Mouse (Mus musculus): Measurements from ENCODE around the gene Mrpl38.

Mrpl38 gene

DNA sequence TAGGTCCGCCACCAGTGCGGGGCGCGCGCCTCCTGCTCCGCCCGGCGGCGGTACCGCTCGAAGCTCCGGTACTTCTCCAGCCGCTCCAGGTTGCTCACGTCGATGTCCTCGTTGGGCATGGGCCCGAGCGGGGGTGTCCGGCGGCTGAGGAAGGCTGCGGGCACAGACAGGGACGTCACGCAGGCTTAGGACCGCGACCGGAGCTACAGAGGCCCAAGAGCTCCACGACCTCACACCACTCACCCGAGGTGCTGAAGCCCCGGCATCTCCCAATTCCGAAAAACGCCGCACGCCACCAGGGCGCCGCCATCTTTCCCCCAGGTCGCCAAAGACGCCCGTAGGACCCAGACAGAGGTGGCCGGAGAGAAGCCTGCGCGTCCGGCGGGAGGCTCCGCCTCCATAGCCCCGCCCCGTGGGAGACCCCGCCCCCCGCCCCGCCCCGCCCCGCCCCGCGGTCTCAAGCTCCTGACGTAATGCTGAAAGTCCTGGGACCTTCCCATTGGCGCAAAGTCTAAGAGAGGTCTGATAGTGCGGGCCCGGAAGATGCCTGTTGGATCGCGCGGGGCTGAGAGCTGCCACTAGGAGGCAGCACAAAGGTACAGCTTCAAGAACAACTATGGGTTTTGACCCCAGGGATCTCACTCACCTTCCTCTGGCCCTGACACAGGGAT lies at the start of gene Mrpl38:
Gene Mrpl38, minus strand, starts transcription at position 401 of the 671 bp plus-strand sequence.
- in situ Hi-C loops (cut with MboI; ENCODE audit: unreplicated experiment in 2 of 2) = loop anchor here in 1 of 2 experiments (10.0 kb wide), 1 partner anchor 166 kb away; the partner anchor contains the start of gene Exoc7

DNA sequence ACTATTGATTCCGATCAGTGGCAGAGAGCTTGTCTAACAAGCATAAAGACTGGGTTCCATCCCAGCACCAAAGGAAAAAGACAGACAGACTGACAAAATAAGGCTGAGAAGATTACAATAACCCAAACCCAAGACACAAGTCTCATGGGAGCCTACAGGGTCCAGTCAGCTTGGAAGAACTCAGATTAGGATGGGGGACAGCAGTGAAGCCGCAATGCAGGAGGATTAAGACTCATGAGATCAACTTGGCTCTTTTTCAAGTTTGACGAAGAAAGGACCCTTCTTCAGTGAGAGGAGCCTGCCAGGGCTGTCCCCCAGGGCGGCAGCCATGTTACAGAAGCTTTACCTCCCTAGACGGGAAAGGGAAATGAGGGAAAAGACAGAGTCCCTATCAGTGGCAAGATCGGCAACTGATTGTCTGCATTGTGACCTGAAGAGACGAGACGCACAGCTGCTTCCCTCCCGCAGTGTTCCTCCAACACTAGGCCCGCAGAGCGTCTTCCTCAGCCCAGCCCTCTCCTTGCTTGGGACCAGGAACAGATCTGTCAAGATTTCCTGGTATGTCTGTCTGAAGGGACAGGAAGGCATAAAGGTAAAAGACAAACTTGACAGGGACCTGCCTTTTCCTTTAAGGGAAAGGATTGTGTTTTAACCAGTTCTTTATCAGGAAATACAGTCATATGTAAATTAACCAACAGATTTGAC lies 48.7 kb upstream of the Mrpl38 start:
- in situ Hi-C loops (cut with MboI; ENCODE audit: unreplicated experiment in 2 of 2) = no loop called here

DNA sequence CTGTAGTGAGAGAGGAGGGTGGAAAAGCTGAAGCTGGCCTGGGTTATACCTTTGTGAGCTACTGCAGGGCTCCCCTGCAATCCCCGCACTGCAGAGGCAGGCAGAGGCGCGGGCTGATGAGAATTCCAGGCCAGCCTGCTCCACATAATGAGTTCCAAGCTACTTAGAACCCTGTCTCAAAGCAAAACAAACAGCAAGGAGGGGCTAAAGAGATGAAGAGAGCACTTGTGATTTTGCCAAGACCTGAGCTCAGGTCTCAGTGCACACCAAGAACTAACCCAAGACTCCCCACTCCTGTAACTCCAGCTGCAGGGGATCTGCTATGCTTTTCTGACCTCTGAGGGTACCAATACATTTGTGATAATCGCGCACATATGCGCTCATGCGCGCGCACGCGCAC lies 47.7 kb upstream of the Mrpl38 start:
- in situ Hi-C loops (cut with MboI; ENCODE audit: unreplicated experiment in 2 of 2) = no loop called here

DNA sequence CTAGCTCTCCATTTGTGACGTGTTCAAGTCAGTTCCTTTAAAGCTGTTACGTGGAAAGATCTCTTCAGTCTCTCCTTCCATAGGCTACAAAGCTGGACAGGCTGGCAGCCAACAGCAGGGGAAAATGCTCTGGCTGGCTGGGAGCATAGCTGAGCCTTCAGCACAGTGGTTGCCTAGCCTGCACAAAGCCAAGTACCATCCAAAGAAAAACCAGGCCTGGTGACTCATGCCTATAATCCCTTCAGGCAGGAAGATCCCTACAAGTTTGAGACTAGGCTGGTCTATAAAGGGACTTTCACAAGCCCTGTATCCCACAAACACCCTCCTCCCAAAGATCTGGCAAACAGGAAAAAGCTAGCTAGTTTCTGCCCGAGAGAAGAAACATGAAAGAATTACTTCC lies 47.2 kb upstream of the Mrpl38 start:
- in situ Hi-C loops (cut with MboI; ENCODE audit: unreplicated experiment in 2 of 2) = no loop called here

DNA sequence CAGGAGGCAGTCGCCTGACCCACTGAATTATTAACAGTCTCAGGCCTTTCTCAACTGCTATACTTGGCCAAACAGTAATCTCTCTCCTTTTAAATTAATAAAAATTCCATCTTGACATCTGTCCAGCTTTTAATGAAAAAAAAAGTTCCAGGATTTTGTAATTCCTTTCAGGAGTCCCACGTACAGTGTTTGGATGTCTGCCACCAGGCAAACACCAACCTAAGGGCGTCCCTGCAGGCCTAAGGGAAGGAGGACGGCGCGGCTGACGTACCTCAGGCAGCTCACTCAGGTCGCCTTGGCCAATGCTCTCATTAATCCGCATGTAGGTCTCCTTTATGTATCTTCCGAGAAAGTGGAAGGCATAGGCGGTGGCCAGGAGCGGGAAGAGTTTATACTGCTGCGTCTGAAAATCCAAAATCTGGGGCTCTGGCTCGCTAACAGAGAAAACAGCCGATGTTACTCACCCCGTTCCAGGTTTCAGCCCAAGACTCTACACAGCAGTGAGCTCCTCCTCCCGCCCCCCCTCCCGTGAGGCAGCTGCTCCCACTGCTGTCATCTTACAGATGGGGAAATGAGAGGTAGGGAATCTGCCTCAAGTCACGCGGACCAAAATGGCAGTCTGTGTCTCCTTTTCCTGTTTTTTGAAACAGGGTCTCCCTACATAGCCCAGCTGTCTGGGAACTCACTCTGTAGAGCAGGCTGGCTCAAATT lies 39.9 kb upstream of the Mrpl38 start:
- in situ Hi-C loops (cut with MboI; ENCODE audit: unreplicated experiment in 2 of 2) = no loop called here

DNA sequence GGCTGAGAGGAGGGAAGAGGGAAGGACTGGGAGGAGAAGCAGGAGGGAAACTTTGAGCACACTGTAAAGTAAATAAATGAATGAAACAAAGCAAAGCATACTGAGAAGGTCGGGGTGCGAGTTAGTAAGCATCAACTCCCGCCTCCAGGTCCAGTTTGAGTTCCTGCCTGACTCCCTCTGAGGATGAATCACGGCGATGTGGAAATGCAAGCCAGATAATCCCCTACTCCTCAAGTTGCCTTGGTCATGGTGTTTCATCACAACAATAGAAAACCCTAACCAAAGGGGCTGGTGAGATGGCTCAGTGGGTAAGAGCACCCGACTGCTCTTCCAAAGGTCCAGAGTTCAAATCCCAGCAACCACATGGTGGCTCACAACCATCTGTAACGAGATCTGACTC lies 37.3 kb upstream of the Mrpl38 start:
- in situ Hi-C loops (cut with MboI; ENCODE audit: unreplicated experiment in 2 of 2) = no loop called here

DNA sequence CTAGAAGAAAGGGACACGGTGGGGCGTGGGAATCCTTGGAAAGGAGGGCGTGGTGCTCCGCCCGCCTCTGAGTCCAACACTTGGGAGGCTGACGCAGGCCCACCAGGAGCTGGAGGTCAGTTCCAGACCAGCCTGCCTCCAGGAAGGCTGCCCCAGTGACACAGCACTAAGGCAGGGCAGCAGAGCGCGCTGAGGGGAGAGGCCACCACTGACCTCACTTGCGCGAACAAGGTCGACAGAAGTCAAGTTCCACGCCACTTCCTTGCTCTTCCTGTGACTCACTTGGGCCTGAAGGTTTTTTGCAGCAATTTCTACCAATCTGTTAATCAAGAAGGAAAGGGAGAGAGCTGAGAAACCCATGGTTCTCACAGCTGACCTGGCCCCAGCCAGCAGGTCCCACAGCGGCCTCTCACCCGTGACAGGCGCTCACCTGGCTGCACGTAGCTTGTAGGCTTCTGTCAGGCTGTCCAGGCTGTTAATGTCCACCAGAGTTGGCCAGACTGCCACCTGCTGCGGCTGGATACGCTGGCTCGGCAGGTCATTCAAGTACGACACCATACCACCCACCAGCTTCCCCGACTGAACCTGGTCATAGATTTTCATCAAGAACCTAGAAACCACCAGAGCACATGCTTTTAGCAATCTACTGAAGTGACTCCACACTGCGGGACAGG lies 36.2 kb upstream of the Mrpl38 start:
- in situ Hi-C loops (cut with MboI; ENCODE audit: unreplicated experiment in 2 of 2) = no loop called here

DNA sequence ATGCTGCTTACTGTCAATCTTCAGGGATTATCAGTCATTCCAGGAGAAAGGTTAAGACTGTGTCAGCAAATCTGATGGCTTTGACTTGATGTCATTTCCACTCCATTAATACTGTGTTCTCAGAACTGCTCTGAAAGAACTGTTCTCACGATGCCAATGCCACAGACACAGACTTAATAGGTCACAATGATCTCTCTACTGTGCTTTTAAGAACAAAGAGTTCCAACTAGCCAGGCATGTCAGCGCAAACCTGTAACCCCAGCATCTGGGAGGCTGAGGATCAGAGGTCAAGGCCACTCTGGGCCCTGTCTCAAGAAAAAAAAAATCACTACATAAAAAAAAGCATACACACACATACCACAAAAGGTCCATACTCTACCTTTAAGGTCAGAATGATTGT lies 33.3 kb upstream of the Mrpl38 start:
- in situ Hi-C loops (cut with MboI; ENCODE audit: unreplicated experiment in 2 of 2) = no loop called here

DNA sequence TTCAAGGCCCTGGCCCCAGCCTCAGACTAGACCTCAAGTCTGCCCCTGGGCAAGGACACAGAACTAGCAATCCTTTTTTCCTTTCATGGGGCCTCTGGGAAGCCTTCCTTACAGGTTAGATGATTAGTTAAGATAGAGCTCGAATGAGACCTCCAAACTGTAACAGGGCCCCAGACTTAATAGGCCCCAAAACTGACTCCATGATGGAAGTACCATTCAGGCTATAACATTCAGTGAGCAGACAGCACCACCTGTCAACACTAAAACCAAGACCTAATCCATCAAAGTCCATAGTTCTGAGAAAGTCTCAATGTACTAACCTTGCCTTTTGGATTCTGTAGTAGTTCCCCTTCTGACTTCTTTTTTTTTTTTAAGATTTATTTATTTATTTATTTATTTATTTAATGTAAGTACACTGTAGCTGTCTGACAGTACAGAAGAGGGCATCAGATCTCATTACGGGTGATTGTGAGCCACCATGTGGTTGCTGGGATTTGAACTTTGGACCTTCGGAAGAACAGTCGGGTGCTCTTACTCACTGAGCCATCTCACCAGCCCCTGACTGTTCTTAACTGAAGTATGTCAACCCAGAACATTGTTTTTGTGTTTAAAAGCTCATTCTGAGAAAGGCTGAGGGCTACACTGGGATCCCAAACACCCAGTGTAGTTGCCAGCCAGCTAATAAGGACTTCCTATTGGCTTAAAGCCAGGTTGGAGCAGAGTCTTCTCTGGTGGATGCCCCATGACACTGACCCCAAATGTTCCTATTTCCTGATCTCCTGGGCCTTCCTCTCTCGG lies 31.5 kb upstream of the Mrpl38 start:
- in situ Hi-C loops (cut with MboI; ENCODE audit: unreplicated experiment in 2 of 2) = no loop called here

DNA sequence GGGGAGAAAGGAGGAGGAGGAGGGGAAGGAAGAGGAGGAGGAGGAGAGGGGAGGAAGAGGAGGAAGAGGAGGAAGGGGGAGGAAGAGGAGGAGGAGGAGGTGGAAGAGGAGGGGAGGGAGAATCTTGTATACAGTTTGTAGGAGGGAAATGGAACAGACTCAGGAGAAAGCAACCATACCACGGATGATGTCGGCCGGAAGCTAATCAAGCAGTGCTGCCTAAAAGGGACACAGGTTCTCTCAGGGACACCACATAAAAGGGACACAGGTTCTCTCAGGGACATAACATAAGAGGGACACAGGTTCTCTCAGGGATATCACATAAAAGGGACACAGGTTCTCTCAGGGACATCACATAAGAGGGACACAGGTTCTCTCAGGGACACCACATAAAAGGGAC lies 30.5 kb upstream of the Mrpl38 start:
- in situ Hi-C loops (cut with MboI; ENCODE audit: unreplicated experiment in 2 of 2) = no loop called here

DNA sequence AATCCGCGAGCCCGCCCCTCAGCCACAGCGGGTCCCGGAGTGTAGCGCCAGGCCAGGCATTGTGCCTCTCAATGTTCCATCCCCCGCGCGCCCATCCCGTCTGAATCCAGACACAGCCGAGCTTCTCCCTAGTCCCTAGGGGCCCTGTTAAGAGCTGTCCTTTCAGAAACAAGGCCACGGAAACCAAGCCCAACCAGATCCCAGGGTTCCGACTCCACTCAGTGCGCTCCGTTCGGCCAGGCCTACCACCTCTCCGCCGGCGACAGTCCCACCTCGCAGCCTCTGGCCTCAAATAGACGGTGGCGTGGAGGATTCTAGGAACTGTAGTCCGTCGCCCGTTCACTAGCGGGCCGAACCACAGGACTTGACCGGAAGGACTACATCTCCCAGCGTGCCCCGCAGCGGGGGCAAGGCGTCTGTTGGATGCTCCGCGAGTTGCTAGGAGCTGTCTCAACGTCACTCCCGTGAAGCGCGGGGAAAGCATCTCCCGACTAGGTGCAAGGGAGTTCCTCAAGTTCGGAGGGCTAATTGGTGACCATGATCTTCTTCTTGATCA lies 29.3 kb upstream of the Mrpl38 start, which contains the start of gene Fbf1:
Gene Fbf1, minus strand, starts transcription at position 283 of the 556 bp plus-strand sequence.
- in situ Hi-C loops (cut with MboI; ENCODE audit: unreplicated experiment in 2 of 2) = no loop called here

DNA sequence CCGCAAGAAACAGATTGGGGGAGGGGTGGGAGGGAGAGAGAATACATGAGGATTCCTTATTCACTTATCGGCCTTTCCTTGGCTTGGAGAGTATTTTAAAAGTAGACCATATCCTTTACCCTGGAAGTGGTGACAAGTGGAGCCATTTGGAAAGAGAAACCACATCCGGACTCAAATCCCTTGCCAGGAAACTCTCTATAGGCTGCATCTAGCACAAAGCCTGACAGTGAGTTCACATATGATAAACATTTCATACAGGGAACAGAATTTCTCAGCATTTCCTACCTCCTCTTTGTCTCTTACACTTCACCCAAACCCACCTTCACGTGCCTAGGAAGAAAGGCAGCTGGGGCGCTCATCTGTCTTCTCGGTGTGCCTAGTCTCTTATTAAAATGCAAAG lies 28.6 kb upstream of the Mrpl38 start:
- in situ Hi-C loops (cut with MboI; ENCODE audit: unreplicated experiment in 2 of 2) = no loop called here

DNA sequence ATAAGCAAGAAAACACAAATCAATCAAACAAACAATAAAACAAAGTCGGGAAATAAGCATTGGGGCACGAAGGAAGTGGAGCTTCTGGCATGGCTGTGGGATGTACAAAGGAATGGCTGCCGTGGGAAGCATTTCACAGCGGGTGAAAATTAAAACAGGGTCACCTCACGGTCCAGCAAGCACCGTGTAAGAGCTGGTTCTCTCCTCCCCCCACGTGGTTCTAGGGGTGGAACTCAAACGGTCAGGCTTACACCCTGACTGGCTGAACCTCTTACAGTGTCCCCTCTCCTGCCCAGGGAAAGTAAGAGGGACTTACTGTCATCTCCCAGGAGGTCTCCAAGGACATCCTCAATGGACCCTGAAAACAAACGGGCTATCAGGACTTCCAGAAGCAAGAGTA lies 24.3 kb upstream of the Mrpl38 start:
- in situ Hi-C loops (cut with MboI; ENCODE audit: unreplicated experiment in 2 of 2) = no loop called here

DNA sequence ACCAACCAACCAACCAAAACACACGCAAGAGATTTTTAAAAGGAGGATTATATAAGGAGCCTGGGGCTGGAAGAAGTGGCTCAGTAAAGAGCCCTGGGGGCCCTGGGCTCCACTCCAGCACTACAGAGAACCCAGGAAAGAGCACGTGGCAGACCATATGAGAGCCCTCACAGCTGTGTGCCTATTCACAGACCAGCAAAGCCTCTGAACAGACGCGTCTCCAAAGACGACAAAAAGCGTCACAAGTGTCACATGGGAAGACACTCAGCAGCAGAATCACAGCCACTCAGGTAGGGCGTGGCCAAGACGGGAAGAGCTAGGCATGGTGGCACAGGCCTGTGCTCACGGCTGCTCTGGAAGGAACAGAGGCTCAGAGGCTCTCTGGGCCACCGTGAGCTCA lies 23.5 kb upstream of the Mrpl38 start:
- in situ Hi-C loops (cut with MboI; ENCODE audit: unreplicated experiment in 2 of 2) = no loop called here

DNA sequence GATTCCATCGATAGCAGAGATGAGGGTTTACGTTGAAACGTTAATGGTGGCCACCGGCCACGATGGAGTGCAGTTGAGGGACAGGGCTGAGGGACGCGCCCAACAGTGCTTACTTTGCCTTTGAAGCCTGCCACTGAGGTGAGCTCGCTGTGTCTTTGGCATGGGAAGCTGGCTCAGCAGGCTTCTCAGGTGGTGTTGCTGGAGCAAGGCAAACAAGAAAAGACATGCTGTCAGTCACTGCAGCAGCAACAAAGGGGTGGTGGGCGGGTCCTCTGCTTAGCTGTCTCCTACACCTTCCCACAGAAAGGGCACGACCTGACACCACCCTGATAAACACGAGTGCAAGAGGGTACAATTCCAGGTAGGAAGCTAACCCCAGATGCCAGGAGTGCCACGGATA lies 22.6 kb upstream of the Mrpl38 start:
- in situ Hi-C loops (cut with MboI; ENCODE audit: unreplicated experiment in 2 of 2) = no loop called here

DNA sequence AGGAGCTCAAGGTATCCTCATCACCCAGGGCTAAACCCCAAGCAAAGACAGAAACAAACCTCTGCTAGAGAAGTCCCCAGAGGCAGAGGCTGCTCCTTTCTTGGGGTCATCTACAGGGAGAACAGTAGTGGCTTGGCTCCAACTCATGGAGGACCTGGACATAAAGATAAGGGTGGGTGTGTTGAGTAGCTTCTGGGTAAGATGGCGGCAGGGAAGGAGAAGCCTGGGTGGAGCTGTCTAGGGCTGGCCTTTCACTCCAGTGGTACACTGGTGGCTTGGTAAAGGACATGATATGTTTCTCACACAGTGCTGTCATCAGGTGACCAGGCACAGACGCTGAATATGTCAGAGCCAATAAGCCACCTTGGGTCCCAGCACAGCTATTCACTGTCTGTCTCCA lies 12.3 kb upstream of the Mrpl38 start:
- in situ Hi-C loops (cut with MboI; ENCODE audit: unreplicated experiment in 2 of 2) = no loop called here

DNA sequence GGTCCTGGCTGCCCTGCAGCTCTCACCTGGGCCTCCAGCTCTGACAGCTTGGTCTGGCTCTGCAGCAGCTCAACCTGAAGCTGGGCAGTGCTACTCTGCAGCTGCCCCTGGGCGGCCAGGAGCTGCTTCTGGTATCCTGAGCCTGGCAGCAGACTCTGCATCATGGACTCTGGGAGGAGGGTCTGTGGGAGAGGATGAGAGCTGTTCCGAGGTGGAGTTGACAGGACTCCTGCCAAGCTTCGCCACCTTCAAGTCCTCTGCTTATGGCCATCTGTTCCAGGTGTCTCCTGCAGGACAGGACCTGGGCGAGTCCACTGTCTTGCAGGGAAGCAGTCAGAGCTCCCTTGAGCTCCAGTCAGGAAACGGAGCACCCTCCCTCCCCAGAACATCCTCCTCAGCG lies 10.7 kb upstream of the Mrpl38 start:
- in situ Hi-C loops (cut with MboI; ENCODE audit: unreplicated experiment in 2 of 2) = loop anchor here (5.0 to 10.0 kb wide), 4 partner anchors 55 to 315 kb away; partner anchors contain the start of gene Qrich2 (in 1 of the 2)

DNA sequence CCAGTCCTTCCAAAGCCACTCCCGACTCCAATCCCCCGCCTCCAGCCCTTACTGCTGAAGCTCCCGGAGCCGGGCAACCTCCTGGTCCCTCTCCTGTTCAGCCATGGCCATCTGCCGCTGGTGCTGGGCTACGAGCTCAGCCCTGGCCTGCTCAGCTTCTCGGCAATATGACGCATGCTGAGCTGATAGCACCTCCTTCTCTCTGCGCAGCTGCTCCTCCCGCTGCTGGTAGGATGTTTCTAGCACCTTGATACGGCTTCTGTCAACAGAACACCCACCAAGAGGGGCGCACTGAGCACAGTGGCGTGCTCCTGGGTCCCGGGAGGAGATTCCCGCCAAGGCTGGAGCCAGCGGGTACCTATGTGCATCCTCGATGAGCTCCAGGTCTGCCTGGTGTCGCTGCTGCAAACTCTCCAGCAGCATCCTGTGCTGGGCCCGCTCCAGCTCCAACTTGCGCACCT lies 10.1 kb upstream of the Mrpl38 start:
- in situ Hi-C loops (cut with MboI; ENCODE audit: unreplicated experiment in 2 of 2) = loop anchor here (5.0 to 10.0 kb wide), 4 partner anchors 56 to 316 kb away; partner anchors contain the start of gene Qrich2 (in 1 of the 2)

DNA sequence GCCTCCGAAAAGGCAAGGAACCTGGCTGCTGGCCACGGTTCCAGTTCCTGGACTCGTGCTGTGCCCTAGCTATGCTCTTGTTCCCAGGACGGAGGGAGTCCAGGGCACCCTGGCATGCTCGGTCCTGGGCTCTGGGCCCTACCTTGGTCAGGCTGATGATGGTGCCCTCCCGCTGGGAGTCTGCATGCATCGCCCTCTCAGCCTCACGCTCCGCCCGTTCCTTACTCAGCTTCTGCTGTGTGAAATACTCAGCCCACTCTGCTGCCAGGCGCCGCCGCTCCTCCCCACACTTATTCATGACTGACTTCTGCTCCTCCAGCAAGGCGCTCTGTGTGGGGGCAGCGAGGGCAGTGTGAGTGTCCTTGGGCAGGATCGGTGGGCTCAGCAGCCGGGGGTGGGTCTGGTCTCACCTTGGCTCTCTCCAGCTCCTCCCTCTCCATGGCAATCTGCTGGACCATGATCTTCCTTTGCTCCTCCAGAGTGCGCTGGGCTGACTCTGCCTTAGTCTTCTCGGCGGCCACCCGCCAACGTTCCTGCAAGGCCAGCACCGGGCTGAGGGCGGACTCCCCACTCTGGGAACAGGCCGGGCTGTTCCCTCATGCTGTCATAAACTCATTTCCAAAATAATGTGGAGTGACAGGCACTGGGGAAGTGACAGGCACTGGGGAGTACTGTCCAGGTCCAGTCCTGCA lies 7.8 kb upstream of the Mrpl38 start:
- in situ Hi-C loops (cut with MboI; ENCODE audit: unreplicated experiment in 2 of 2) = loop anchor here (5.0 to 10.0 kb wide), 4 partner anchors 58 to 318 kb away; partner anchors contain the start of gene Qrich2 (in 1 of the 2)
